Mouse (Mus musculus) telencephalon, adult 2 months (tissue): ENCODE measurements around the gene Aars2.

Experiments
- DNase-seq: peaks from one replicate; pipeline ENCODE4 v3.0.0-alpha.2; 2011; ENCODE audit warnings: low read depth, low spot score

Aars2 gene

DNA sequence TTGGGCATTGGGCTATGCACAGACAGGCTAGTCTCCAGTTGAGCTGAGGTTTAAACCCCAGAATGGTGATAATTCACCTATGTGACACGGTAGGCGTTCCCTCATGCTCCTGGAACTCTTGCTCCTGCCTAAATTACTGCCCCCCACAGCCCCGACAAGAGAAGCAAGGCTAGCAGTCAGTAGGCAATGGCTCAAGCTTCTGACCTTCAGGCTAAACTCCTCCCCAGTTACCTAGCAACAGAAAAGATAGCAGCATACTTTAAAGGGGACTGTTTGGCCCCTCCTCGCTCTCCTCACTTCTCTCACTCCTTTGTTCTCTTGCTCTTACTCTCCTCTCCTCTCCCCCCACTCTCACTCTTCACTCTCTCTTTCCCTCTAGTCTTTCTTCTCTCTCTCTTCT lies 5.7 kb upstream of the Aars2 start:
- no peak for DNase-seq

DNA sequence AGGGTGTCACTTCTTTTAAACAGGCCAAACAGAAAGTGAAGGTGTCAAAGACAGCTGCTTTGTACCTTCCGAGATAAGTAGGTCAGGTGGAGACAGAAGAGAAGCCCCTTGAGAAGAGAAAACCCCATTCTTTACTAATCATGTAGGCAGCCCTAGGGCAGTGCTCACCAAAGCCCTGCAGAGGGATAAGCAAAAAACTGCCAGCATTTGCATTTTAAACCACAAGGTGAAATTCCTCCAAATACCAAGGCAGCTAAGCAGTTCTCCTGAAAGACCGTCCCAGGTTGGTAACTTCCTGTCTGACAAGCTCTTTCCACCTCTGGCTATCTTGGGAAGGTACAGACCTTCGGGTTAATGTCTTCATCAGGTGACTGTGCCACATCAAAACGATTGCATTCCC lies 4.3 kb upstream of the Aars2 start:
- no peak for DNase-seq

- DNase-seq, result no peak
Measured at GRCm38 (mm10) chr17:45503301-45503973, 3.2 kb upstream of the Aars2 start.

- DNase-seq, result no peak
Measured at GRCm38 (mm10) chr17:45505941-45506465, 638 bp upstream of the Aars2 start.

- DNase-seq, result no peak
Measured at GRCm38 (mm10) chr17:45510871-45511270, 4.2 kb downstream of the Aars2 start.

GRCm38 (mm10) chr17:45511757-45512156 lies 5.1 kb downstream of the Aars2 start:
- DNase-seq, result no peak

- DNase-seq, result no peak
Measured at GRCm38 (mm10) chr17:45515204-45515726, 8.6 kb downstream of the Aars2 start.

DNA sequence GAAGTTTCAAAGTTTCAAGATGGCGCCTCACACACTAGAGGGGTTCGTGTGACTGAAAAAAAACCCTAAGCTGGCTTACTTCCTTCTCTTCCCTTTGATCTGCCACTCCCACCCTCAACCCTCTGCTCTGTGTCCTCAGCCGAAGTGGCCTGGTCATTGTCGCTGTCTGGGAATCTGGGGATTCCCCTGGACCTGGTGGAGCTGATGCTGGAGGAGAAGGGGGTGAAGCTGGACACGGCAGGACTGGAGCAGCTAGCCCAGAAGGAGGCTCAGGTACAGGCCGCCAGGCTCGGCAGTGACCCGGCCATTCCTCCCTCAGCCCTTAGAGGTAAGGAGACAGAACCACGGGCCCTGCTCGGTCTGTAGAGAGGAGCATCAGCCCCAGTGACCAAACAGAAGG lies 9.2 kb downstream of the Aars2 start:
- DNase-seq, result no peak

DNA sequence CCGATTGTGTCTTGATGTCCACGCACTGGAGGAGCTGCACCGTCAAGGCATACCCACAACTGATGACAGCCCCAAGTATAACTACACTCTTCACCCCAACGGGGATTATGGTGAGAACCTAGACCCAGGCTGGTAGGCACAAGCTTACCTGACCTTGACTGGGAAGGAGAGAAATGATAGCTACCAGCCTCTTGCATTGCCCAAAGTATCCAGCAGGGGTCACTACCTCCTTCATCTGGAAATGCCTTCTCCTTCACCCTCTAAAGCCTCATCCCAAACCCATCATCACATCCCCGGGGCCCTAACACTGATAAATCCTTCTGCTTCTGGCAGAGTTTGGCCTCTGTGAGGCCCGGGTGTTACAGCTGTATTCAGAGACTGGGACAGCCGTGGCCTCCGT lies 9.8 kb downstream of the Aars2 start:
- DNase-seq, result no peak

DNA sequence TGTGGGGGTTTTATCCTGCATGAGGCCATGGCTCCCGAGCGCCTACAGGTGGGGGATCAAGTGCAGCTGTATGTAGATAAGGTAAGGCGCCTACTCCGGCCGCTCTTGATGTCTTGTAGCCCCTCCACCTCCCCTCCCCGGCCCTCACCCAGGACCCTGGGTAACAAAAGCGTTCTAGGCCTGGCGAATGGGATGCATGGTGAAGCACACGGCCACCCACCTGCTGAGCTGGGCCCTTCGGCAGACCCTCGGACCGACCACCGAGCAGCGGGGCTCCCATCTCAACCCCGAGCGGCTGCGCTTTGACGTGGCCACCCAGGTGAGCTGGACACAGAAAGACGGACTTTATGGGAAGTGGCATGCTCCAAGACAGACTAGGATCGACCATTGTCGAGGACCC lies 10.5 kb downstream of the Aars2 start:
- DNase-seq, result no peak

- DNase-seq, result no peak
Measured at GRCm38 (mm10) chr17:45517549-45518215, 11.0 kb downstream of the Aars2 start.

DNA sequence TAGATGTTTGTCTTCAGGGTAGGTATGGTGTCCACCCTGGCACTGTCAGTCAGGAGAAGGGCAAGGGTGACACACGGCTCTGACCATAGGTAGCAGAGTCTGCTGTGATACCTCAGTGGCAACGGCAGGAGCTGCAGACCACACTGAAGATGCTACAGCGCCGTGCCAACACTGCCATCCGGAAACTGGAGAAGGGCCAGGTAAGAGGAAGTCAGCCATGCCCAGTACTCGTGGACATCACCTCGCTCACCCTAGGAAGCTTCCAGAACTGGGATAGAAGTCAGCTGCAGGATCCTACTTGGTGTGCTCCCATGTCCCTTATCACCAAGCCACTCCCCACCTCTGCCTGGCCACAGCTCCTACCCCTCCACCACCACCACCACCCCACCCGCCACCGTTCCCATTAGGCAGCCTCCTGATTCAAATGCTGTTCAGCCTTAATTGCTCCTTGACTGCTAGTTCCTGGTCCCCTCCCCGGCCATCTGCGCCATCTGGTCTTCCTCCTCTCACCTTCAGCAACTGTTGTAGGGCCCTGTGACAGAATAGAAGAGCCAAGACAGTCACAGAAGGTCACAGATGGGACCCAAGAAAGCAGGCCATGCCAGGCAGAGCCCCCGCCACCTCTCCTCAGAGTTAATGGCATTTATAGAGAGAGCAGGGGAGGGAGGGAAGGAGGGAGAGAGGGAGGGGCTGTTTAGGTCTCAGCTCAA lies 12.3 kb downstream of the Aars2 start:
- no peak for DNase-seq

DNA sequence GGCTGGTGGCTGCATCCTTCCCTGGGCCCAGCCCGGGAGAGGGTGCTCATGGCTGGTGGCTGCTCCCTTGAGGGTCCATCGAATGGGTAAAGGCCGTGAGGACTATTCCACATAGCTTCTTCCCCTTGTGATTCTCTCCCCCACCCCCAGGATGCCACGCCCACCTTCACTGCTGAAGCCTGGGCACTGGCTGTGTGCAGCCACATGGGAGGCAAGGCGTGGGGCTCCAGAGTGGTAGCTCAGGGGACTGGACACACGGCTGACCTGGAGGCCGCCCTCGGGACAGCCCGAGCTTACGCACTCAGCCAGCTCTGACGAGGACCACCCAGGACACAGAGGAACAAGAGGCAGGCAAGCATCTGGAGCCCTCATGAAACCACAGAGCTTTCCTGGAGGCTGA lies 13.5 kb downstream of the Aars2 start:
- no peak for DNase-seq

GRCm38 (mm10) chr17:45523263-45523662 lies 16.6 kb downstream of the Aars2 start, which contains the start of gene Tcte1:
Tcte1 (plus strand) TSS chr17:45523434.
- DNase-seq, result no peak

DNA sequence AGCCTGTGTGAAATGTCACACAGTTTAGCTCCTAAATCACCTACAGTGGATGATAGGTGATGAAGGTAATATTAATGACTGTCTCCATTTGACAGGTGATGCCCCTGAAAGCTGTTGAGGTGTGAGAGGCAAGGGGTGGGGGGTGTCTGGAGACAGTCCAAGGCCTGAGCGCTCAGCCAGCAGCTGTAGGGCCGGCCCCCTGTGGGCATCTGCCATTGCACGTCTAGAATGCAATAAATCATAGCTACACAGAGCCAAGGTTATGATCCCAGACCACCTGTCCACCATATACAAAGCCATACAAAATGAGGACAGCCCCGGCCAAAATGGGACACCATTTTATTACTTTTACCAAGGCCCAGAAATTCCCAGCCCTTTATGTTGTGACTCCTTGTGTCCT lies 18.3 kb downstream of the Aars2 start:
- DNase-seq, result no peak

DNA sequence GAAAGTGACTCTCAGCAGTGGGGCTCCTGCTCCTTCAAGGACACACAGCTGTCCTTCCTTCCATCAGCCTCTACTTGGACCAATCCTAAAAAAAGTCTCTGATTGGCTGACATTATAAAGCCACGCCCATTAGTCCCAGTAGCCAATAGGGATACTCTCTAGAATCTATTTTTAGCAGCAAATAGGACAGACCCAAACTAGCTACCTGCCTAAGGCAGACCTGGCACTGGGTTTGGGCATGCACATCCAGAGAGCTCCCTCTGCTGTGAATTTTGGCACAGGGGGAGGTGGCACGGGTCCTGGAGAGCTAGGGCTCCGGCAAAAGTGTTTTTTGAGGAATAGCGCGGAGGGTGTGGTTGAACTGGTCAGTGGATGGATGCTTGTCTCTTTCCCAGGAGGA lies 19.9 kb downstream of the Aars2 start:
- peak; percentile 22 for DNase-seq

DNA sequence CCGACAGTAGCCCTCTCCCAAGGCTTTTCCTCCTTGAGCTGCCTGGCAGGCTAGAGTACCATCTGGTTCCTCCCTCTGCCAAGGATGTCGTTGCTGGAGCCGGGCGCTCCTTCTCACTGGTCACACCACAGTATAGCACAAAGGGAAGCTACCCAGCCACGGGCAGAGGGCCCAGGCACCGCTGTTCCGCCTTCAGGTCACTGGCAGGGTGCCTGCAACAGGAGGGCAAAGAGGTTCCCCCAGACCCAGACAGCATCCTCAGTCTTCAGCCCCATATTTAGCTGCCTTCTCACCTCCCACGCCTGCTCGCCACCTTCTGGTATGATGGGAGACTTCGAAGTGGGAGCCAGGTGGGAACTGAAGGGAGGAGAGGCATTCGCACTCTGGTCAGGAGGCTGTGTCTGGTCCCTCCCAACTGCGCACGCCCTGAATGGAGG lies 23.7 kb downstream of the Aars2 start:
- peak; percentile 85 for DNase-seq

DNA sequence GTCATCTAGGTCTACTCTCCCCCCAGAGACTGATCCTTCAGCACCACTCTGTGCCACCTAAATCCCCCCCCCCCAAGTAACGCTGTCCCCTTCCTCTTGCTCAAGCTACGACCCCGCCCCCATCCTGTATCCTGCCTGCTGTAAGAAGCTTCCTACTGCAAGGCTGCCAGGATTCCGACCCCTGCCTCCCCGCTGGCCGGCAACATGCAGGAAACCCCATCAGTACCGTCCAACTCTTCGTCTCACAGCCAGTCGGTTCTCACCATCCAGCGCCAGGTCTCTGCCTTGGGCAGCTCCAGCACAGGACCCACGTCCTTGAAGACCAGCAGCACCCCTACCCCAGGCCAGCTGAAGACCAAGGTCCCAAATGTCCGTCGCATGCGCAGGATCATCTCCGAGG lies 26.3 kb downstream of the Aars2 start:
- DNase-seq, result no peak

DNA sequence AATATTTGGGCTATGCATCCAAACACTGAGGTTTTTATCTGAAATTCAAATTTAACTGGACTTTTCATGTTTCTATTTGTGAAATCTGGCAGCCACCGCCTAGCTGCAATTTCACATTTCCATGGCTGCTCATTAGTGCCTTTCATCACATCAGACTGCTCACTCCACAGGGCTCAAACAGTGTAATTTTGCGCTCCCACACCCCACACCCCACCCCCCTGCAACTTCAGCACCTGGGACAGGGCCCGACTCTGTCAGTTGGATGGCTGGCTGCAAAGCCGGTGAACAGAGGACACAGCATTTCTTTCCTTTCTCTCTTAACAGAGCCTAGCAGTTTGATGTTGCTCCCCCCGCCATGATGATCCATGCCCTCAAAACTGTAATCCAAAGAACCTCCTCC lies 29.6 kb downstream of the Aars2 start:
- no peak for DNase-seq

DNA sequence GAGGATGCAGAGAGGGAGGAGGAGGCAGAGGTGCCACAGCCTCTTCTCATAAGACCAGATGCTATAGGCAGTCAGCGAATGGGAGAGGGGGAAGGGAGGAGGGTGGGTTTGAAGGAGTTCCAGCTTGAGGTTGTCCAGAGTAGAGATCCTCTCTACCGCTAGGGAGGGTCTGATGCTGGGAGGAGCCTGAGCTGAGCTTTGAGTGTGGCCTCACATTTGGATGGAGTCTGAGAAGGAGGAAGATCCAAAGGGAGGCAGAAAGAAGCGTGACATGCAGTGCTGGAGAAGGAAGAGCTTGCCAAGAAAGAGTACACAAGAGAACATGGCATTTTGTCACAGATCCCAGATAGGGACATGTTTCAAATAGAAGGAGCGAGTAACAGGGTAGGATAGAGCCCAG lies 31.8 kb downstream of the Aars2 start:
- DNase-seq, result no peak

GRCm38 (mm10) chr17:45539664-45540063 lies 33.0 kb downstream of the Aars2 start:
- no peak for DNase-seq

GRCm38 (mm10) chr17:45542129-45542528 lies 35.5 kb downstream of the Aars2 start:
- DNase-seq, result no peak
